Mouse (Mus musculus): ENCODE data around the gene Stk16. TPM values are rescaled to one million over a fixed set of nuclear protein-coding genes. Genes with fewer than 3 reads are reported as not detected.
"Not testable (repeated sequence)": the region's sequence is repeated elsewhere in the genome, so short reads cannot be mapped to it uniquely, and the experiment has no call there.

Gene Stk16
- polyA plus RNA-seq, 1 experiment, result 205 TPM

GRCm38 (mm10) chr1:75232489-75232888, 21.9 kb downstream of the Stk16 start:
- DNase-seq (ENCODE audit: extremely low spot score in 1 of 2, low spot score in 1 of 2), result not testable (repeated sequence)

- DNase-seq (ENCODE audit: extremely low spot score in 1 of 2, low spot score in 1 of 2), result peak; percentile 64 to 81
These were observed 24.0 kb downstream of the Stk16 start for GRCm38 (mm10) chr1:75234606-75235005.

DNA sequence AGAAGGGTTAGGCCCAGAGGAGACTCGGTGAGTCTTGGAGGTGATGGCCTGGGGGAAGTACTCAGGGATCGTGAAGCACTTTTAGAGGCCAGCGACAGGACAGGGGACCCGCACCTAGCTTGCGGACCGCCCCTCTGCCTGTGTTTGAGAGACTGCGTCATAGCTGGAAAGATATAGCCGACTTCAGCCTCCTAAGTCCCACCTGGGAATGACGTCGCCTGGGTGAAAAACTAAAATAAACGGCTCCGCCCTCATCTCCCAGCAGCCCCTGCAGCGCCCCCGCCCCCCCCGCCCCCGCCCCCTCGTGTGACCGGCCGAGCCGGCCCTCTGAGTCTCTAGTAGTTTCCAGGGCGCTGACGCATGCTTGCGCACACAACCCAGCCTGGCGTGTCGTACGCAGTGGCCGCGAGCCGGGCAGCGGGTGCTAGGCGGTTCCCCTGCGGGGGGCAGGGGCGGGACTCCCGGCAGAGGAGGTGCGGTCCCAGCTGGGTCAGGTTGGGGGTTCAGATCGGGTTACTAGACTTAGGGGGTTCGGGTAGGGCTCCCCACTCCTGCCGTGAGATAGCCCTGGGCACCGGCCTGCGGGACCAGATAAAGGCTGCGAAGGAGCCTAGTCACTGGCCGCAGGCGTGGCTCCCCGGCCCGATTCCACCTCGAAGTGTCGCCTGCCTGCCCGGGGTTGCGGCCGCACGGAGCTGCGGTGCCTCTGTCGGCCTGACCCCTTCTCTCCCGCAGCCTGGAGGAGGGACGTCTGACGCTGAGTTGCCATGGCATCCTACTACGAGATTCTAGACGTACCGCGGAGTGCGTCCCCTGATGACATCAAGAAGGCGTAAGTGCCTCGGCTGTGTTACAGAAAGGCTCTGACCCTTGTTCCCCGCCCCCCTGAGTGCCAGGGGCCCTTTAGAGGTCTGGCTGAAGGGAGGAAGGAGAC, 25.7 kb downstream of the Stk16 start, which contains the start of gene Dnajb2:
TSS of gene Dnajb2 (plus strand) at position 290 of the 934 bp plus-strand sequence.
- peak; percentile 75 to 87 for DNase-seq (ENCODE audit: extremely low spot score in 1 of 2, low spot score in 1 of 2)

- DNase-seq (ENCODE audit: extremely low spot score in 1 of 2, low spot score in 1 of 2), result peak in 1 of 2 experiments; percentile 57
These were observed 29.0 kb downstream of the Stk16 start for GRCm38 (mm10) chr1:75239591-75239990.

DNA sequence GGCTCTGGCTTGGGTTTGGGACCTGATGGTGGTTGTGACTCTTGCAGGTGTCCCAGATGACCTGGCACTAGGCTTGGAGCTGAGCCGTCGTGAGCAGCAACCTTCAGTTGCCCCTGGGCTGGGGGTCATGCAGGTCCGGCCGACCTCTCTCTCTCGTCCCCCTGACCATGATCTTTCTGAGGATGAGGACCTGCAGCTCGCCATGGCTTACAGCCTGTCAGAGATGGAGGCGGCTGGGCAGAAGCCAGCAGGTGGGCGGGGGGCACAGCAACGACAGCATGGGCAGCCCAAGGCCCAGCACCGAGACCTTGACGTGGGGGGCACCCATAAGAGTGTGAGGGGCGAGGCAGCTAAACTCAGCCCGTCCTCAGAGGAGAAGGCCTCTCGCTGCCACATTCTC, 32.8 kb downstream of the Stk16 start:
- no peak for DNase-seq (ENCODE audit: extremely low spot score in 1 of 2, low spot score in 1 of 2)

DNA sequence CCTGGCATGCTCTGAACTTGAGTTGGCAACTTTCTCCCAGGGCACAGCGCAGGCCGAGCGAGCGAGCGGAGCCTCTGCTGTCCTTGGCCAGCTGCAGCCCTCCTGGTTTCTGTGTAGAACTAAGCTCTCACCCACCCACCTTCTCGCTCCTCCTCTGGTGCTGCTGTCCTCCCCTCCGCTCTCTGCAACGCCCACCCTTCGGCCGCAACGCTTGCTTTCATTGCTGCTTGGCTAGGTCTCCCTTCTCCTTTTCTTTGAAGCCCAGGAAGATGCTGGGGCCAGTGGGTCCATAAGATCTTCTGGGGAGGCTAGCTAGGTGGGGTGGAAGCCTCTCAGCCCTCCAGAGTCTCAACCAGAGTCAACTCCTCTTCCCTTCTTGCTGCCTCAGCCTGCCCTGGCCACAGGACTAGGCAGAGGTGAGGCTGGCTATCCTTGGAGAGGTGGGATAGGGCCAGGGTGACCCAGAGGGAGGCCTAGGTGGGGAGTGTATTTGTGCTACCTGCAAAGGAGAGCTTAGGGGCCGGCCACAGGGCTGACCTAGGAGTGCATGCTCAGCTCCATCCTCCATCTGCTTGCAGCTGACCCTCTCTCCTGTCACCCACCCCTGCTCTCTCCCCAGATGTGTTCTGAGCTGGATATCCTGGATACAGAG, 33.7 kb downstream of the Stk16 start:
- no peak for DNase-seq (ENCODE audit: extremely low spot score in 1 of 2, low spot score in 1 of 2)

- peak; percentile 70 to 84 for DNase-seq (ENCODE audit: extremely low spot score in 1 of 2, low spot score in 1 of 2)
These were observed 34.2 kb downstream of the Stk16 start for GRCm38 (mm10) chr1:75244836-75245235.

DNA sequence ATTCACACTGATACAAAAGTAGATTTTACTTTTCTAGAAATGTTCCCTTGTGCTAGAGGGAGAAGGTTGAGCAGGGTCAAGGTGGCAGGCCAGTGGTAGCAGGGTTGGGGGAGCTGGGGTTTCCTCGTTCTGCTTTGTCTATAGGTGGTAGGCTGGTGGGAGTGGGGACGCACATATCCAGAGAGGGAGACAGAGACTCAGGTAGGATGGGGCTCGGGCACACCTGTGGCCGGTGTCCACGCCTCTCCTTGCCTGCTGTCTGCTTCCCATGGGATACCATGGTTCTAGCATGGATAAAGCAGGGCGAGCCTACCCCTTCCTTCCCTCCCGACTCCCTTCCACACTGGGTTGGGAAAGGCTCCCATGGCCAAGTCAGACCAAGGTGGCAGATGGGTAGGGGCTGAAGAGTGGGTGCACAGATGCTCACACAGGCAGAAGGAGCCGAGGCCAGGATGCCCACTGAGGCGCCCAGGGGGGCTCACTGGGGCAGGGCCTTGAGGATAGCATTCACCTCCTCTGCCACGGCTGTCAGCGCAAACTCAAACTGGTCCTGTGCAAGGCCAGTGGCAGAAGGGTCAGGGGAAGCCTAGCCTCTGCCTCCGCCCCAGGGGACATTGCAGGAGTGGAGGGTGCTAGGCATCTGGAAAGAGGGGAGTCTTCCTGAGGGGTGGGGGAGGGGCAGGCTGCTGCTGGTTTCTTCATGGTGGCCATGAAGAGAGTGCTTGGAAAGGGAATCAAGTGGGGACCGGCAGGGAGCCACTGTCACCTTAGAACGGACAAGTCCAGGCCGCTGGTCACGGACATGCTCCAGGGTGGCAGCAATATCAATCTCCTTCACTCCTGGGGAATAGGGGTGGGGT, 36.7 kb downstream of the Stk16 start:
- no peak for DNase-seq (ENCODE audit: extremely low spot score in 1 of 2, low spot score in 1 of 2)

DNA sequence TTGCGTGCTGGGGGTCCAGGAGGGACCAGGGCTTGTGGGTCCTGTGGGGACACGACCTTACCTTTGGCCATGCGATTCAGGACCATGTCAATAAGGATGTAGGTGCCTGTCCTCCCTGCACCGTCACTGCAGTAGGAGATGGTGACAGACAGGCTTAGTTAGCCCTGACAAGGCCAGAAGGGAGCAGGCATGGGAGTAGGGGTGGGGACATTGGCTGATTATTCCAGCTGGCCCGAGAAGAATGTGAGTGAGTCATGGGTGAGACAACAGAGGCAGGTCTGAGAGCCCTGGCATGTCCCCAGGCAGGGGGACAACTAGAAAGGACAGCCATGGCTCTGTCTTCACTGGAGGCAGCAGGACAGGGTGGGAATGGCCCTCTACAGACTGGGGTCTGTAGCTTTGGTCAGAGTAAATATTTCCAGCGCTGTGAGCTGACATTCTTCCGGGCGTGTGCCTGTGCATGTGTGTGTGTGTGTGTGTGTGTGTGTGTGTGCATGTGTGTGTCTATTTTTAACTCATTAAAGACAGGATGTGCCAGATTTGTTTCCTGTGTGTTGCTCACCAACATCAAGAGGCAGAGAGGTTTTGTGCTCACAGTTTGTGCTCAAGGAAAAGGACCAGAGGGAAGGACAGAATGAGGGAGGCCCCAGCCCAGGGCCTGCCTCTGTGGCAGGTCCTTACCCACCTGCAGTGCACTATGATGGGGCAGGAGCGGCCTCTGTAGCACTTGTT, 37.6 kb downstream of the Stk16 start:
- no peak for DNase-seq (ENCODE audit: extremely low spot score in 1 of 2, low spot score in 1 of 2)

GRCm38 (mm10) chr1:75250498-75250897, 39.9 kb downstream of the Stk16 start:
- DNase-seq (ENCODE audit: extremely low spot score in 1 of 2, low spot score in 1 of 2), result no peak

GRCm38 (mm10) chr1:75251112-75251970, 40.7 kb downstream of the Stk16 start:
- DNase-seq (ENCODE audit: extremely low spot score in 1 of 2, low spot score in 1 of 2), result peak in 1 of 2 experiments; percentile 82

DNA sequence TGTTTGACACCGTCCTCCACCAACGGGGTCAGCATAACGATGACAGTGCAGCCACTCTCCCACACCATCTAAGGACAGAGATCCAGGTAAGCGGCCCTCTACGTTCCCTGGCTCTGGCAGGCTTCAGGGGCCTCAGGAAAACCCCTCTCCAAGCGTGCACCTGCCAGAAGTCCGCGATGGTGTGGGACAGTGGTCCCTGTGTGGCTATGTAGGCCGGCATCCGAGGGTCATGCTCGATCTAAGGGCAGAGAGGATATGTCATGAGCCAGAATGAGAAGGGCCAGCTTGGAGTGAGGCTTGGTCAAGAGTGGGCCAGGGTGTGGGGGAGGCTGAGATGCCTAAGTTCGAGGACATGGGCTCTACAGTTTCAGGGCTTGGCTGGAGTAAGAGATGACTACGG, 41.7 kb downstream of the Stk16 start:
- DNase-seq (ENCODE audit: extremely low spot score in 1 of 2, low spot score in 1 of 2), result no peak

GRCm38 (mm10) chr1:75253029-75253428, 42.4 kb downstream of the Stk16 start:
- no peak for DNase-seq (ENCODE audit: extremely low spot score in 1 of 2, low spot score in 1 of 2)

DNA sequence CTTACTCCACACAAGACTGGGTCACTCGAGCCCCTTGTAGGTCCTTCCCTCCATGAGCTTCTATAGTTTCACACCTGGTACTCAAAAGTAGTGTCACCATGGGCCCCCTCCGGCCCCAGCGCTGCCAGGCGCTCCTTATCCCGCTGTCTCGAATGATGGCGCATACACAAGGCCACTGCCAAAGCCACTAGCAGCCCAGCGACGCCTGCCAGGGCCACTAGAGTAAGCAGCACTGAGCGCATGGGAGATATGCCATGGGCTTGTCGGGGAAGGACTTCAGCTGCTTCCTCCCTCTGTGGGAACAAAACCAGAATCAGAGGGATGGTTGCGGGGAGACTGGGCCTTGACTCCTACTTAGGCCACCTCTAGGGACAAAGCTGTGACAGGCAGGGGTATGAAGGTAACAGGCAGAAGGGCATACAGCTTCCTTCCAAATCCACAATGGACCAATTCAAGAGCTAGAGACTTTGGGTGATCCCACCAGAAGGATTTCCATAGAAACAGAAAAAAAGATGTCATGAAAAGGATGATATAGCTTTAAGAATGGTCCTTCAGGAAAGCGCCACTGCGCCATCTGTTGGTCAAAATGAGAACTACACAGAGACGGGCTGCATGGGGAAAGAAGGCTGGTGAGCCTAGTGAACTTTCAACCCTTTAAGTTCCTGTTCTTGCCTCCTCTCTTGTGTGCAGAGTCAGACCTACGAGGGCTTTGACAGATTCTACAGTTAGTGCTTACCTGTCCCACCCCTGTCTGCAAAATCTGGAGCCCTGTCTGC, 43.4 kb downstream of the Stk16 start:
- peak in 1 of 2 experiments; percentile 97 for DNase-seq (ENCODE audit: extremely low spot score in 1 of 2, low spot score in 1 of 2)

DNA sequence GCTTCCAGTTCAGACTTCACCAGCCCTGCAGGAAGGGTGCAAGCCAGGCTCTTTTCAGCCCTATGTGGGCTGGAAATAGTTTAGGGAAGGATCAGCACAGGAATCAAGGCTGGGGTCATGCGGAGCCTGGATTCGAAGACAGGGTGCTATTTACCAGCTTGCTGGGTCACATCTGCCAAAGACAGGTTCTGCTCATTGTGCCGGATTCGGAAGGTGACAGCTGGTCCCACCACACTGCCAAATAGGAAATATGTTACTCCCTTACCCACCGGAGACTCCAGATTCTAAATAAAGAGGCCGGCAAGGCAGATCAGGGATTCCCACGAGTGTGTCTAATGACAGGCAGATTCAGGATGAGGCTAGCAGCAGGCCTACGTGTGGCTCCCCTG, 44.0 kb downstream of the Stk16 start:
- no peak for DNase-seq (ENCODE audit: extremely low spot score in 1 of 2, low spot score in 1 of 2)

- no peak for DNase-seq (ENCODE audit: extremely low spot score in 1 of 2, low spot score in 1 of 2)
These were observed 44.9 kb downstream of the Stk16 start for GRCm38 (mm10) chr1:75255516-75256046.

GRCm38 (mm10) chr1:75261278-75261677, 50.6 kb downstream of the Stk16 start:
- DNase-seq (ENCODE audit: extremely low spot score in 1 of 2, low spot score in 1 of 2), result no peak

All from frontal cortex, adult 2 months (tissue).